Mouse (Mus musculus) B cell, adult (primary cell): ENCODE results near the gene Ilkap. TPM values are rescaled to one million over a fixed set of nuclear protein-coding genes. Genes with fewer than 3 reads are reported as not detected.

Experiments
- total RNA-seq: library from RNA; stranded (reverse); gene quantifications from 4 replicates; pipeline ENCODE4 v1.2.4, GENCODE M21; 2023; ENCODE audit not compliant: inconsistent age

The Ilkap gene
- total RNA-seq: 110 to 118 TPM (median 114 TPM) in 4 replicates

GRCm38 (mm10) chr1:91398260-91399062 is at the start of gene Ilkap:
Gene Ilkap (minus strand): TSS chr1:91398815.

GRCm38 (mm10) chr1:91413898-91414594 is 15.4 kb upstream of the Ilkap start, which contains the start of gene Hes6:
Gene Hes6 (minus strand): TSS chr1:91414038.

GRCm38 (mm10) chr1:91366215-91367108 is 32.2 kb downstream of the Ilkap start, which contains the start of gene Erfe:
Gene Erfe (plus strand): TSS chr1:91366430.

GRCm38 (mm10) chr1:91350841-91351240 is 47.8 kb downstream of the Ilkap start, which contains the start of gene Klhl30:
Gene Klhl30 (plus strand): TSS chr1:91351016.

Other genes starting within 250 kb of the Ilkap start
- 0.22 to 0.60 TPM in 2 of 4 replicates, not detected in the others for gene Ramp1, start 219.0 kb downstream of the Ilkap start, total RNA-seq
- gene Ube2f, start 148.5 kb downstream of the Ilkap start, total RNA-seq: 49.8 to 62.2 TPM (median 57.1 TPM) in 4 replicates
- gene Scly, start 100.5 kb downstream of the Ilkap start, total RNA-seq: 24.4 to 31.8 TPM (median 31.3 TPM) in 4 replicates
- gene Espnl, start 76.7 kb downstream of the Ilkap start, total RNA-seq: 0.19 TPM in 1 of 4 replicates, not detected in the others
- not detected in 4 replicates for gene Klhl30, start 47.8 kb downstream of the Ilkap start, total RNA-seq
- gene Erfe, start 32.4 kb downstream of the Ilkap start, total RNA-seq: not detected in 4 replicates
- 32.1 to 42.0 TPM (median 36.4 TPM) in 4 replicates for gene Hes6, start 15.2 kb upstream of the Ilkap start, total RNA-seq
- 16.8 to 33.2 TPM (median 23.9 TPM) in 4 replicates for gene Per2, start 60.5 kb upstream of the Ilkap start, total RNA-seq
- gene Traf3ip1, start 95.8 kb upstream of the Ilkap start, total RNA-seq: 7.1 to 9.6 TPM (median 8.4 TPM) in 4 replicates
- gene Asb1, start 141.7 kb upstream of the Ilkap start, total RNA-seq: 11.6 to 16.5 TPM (median 15.1 TPM) in 4 replicates